Mouse (Mus musculus) lung, embryonic 15.5 days (tissue): ENCODE measurements at regions not wholly inside any gene's neighbourhood (a gene's known extent, or its start where the extent isn't known, plus 50 kb on each side); places are given as distances from the start of the nearest gene placed in this dataset.
A peak's percentile ranks its signal among the peaks of the same experiment; 100 is the strongest.

Source experiments
- ATAC-seq: fragments of 200-750 bp; cut with Nextera tagmentation; 2 replicates; pipeline ENCODE4 v1.8.0; 2017; ENCODE audit warnings: moderate number of reproducible peaks, borderline replicate concordance; ENCODE audit not compliant: low FRiP score, low TSS enrichment; ENCODE audit errors: extremely low read depth
- H3K27ac ChIP-seq: fragments of 300-500 bp; sonication (generic); 2 replicates; pipeline ENCODE4 v1.5.1; 2015; ENCODE audit warnings: moderate library complexity, mild to moderate bottlenecking, inconsistent platforms
- H3K27me3 ChIP-seq: fragments of 300-500 bp; sonication (generic); 2 replicates; pipeline ENCODE4 v1.6.1; 2015; ENCODE audit warnings: inconsistent platforms
- H3K36me3 ChIP-seq: fragments of 300-500 bp; sonication (generic); 2 replicates; pipeline ENCODE4 v1.6.1; 2015; ENCODE audit warnings: inconsistent platforms
- H3K4me1 ChIP-seq: fragments of 300-500 bp; sonication (generic); 2 replicates; pipeline ENCODE4 v1.6.1; 2015; ENCODE audit warnings: inconsistent platforms
- H3K4me2 ChIP-seq: fragments of 300-500 bp; sonication (generic); 2 replicates; pipeline ENCODE4 v1.6.1; 2015; ENCODE audit warnings: inconsistent platforms, mild to moderate bottlenecking, moderate library complexity
- H3K4me3 ChIP-seq: fragments of 300-500 bp; sonication (generic); 2 replicates; pipeline ENCODE4 v1.5.1; 2015; ENCODE audit warnings: mild to moderate bottlenecking, inconsistent platforms
- H3K9ac ChIP-seq: fragments of 300-500 bp; sonication (generic); 2 replicates; pipeline ENCODE4 v1.6.1; 2015; ENCODE audit warnings: inconsistent platforms
- H3K9me3 ChIP-seq: fragments of 300-500 bp; sonication (generic); 2 replicates; pipeline ENCODE4 v1.6.1; 2016; ENCODE audit warnings: inconsistent platforms
- WGBS: fragments of 180-500 bp; shearing (Covaris S2); methylation state at CpG from one replicate; pipeline ENCODE4 v1.1.7; 2015; 5-methylcytosine and 5-hydroxymethylcytosine counted together

GRCm38 (mm10) chr11:22620912-22621705, 109.2 kb downstream of the Tmem17 start:
- peak; percentile 28 for ATAC-seq
- WGBS: 61% methylated on average over 8 of the region's 8 CpGs
- H3K27ac ChIP-seq: peak overlapping the region; percentile 96
- H3K27me3 ChIP-seq: no peaks in the 10 kb centered on the region
- no peaks in the 10 kb centered on the region for H3K9me3 ChIP-seq
- no peaks in the 10 kb centered on the region for H3K36me3 ChIP-seq
- H3K4me3 ChIP-seq: no peak overlapping the region
- no peak overlapping the region for H3K9ac ChIP-seq
- H3K4me1 ChIP-seq: peaks cover 24% of the 10 kb centered on the region
- no peak overlapping the region for H3K4me2 ChIP-seq

- Histone ChIP-seq H3K27ac (peak overlapping the region; percentile 96), H3K9ac (no peak overlapping the region), H3K4me2 (no peak overlapping the region), H3K36me3 (no peaks in the 10 kb centered on the region), H3K9me3 (no peaks in the 10 kb centered on the region), H3K4me1 (peaks cover 21% of the 10 kb centered on the region), H3K27me3 (no peaks in the 10 kb centered on the region), H3K4me3 (no peak overlapping the region)
- 41% methylated on average over 6 of the region's 6 CpGs for WGBS
- peak; percentile 66 for ATAC-seq
Measured at GRCm38 (mm10) chr11:22621868-22622267, 110.0 kb downstream of the Tmem17 start.

GRCm38 (mm10) chr11:22622496-22622997, 110.7 kb downstream of the Tmem17 start:
- 42% methylated on average over 8 of the region's 8 CpGs for WGBS
- peaks cover 15% of the 10 kb centered on the region; the same call in 1 of the 2 replicates for H3K4me1 ChIP-seq
- H3K9ac ChIP-seq: no peak overlapping the region
- H3K9me3 ChIP-seq: no peaks in the 10 kb centered on the region
- H3K4me2 ChIP-seq: no peak overlapping the region
- H3K36me3 ChIP-seq: no peaks in the 10 kb centered on the region
- ATAC-seq: no peak
- H3K4me3 ChIP-seq: no peak overlapping the region
- H3K27me3 ChIP-seq: no peaks in the 10 kb centered on the region
- peak overlapping the region; percentile 96 for H3K27ac ChIP-seq

- no peak overlapping the region for H3K4me2 ChIP-seq
- no peak overlapping the region for H3K4me3 ChIP-seq
- H3K9me3 ChIP-seq: no peaks in the 10 kb centered on the region
- H3K9ac ChIP-seq: no peak overlapping the region
- 91% methylated on average over 1 of the region's 1 CpGs for WGBS
- no peak for ATAC-seq
- H3K27me3 ChIP-seq: no peaks in the 10 kb centered on the region
- no peaks in the 10 kb centered on the region for H3K36me3 ChIP-seq
- peaks cover 40% of the 10 kb centered on the region for H3K4me1 ChIP-seq
- H3K27ac ChIP-seq: no peak overlapping the region
Measured at GRCm38 (mm10) chr11:22626407-22626806, 114.5 kb downstream of the Tmem17 start.

- WGBS: 63% methylated on average over 5 of the region's 5 CpGs
- no peak overlapping the region for H3K9ac ChIP-seq
Measured at GRCm38 (mm10) chr11:22628497-22628896, 116.6 kb downstream of the Tmem17 start.

GRCm38 (mm10) chr11:22628979-22629378, 117.1 kb downstream of the Tmem17 start:
- Histone ChIP-seq H3K4me1 (peaks cover 40% of the 10 kb centered on the region), H3K27ac (peak overlapping the region; percentile 93), H3K4me2 (peak overlapping the region; percentile 54), H3K27me3 (no peaks in the 10 kb centered on the region), H3K36me3 (no peaks in the 10 kb centered on the region), H3K4me3 (no peak overlapping the region), H3K9ac (no peak overlapping the region), H3K9me3 (no peaks in the 10 kb centered on the region)
- 0 out of 2 replicates have a peak, but pooled peaks have one; percentile 11 for ATAC-seq
- 46% methylated on average over 5 of the region's 5 CpGs for WGBS

More at GRCm38 (mm10) chr11:22628497-22628896, 116.6 kb downstream of the Tmem17 start:
- Histone ChIP-seq H3K9me3 (no peaks in the 10 kb centered on the region), H3K4me3 (no peak overlapping the region), H3K27ac (peak overlapping the region; percentile 93), H3K36me3 (no peaks in the 10 kb centered on the region), H3K27me3 (no peaks in the 10 kb centered on the region), H3K4me2 (no peak overlapping the region), H3K4me1 (peaks cover 40% of the 10 kb centered on the region)
- no peak for ATAC-seq

- 1% methylated on average over 13 of the region's 13 CpGs for WGBS
- Histone ChIP-seq H3K4me2 (peak overlapping the region; percentile 54), H3K9ac (peak overlapping the region; percentile 36), H3K9me3 (no peaks in the 10 kb centered on the region), H3K4me3 (peak overlapping the region; percentile 26), H3K27me3 (no peaks in the 10 kb centered on the region), H3K4me1 (peaks cover 40% of the 10 kb centered on the region), H3K36me3 (no peaks in the 10 kb centered on the region), H3K27ac (peak overlapping the region; percentile 93)
- ATAC-seq: peak; percentile 66
Measured at GRCm38 (mm10) chr11:22629581-22629980, 117.7 kb downstream of the Tmem17 start.

- Histone ChIP-seq H3K9me3 (no peaks in the 10 kb centered on the region), H3K4me2 (peak overlapping the region; percentile 54), H3K27ac (peak overlapping the region; percentile 93), H3K9ac (peak overlapping the region; percentile 36), H3K4me3 (peak overlapping the region; percentile 26; the same call in 1 of the 2 replicates), H3K36me3 (no peaks in the 10 kb centered on the region), H3K4me1 (peaks cover 40% of the 10 kb centered on the region), H3K27me3 (no peaks in the 10 kb centered on the region)
- ATAC-seq: peak; percentile 58
- WGBS: 17% methylated on average over 4 of the region's 4 CpGs
Measured at GRCm38 (mm10) chr11:22629991-22630390, 118.1 kb downstream of the Tmem17 start.

- 79% methylated on average over 5 of the region's 5 CpGs for WGBS
- Histone ChIP-seq H3K4me3 (no peak overlapping the region), H3K36me3 (no peaks in the 10 kb centered on the region), H3K9me3 (no peaks in the 10 kb centered on the region), H3K4me1 (peaks cover 43% of the 10 kb centered on the region), H3K27me3 (no peaks in the 10 kb centered on the region), H3K4me2 (no peak overlapping the region), H3K9ac (no peak overlapping the region), H3K27ac (peak overlapping the region; percentile 53; the same call in 1 of the 2 replicates)
- ATAC-seq: no peak
Measured at GRCm38 (mm10) chr11:22630982-22631381, 119.1 kb downstream of the Tmem17 start.

- Histone ChIP-seq H3K27me3 (no peaks in the 10 kb centered on the region), H3K36me3 (no peaks in the 10 kb centered on the region), H3K4me2 (peak overlapping the region; percentile 33), H3K9ac (no peak overlapping the region), H3K9me3 (no peaks in the 10 kb centered on the region), H3K4me3 (no peak overlapping the region), H3K4me1 (peaks cover 50% of the 10 kb centered on the region), H3K27ac (no peak overlapping the region)
- 22% methylated on average over 6 of the region's 6 CpGs for WGBS
- no peak for ATAC-seq
Measured at GRCm38 (mm10) chr11:22631606-22632313, 119.9 kb downstream of the Tmem17 start.

GRCm38 (mm10) chr11:22632314-22632700, 120.4 kb downstream of the Tmem17 start:
- Histone ChIP-seq H3K9ac (no peak overlapping the region), H3K36me3 (no peaks in the 10 kb centered on the region), H3K9me3 (no peaks in the 10 kb centered on the region), H3K4me1 (peaks cover 55% of the 10 kb centered on the region), H3K27ac (no peak overlapping the region), H3K4me2 (no peak overlapping the region), H3K4me3 (no peak overlapping the region), H3K27me3 (no peaks in the 10 kb centered on the region)
- ATAC-seq: no peak

GRCm38 (mm10) chr11:22632988-22633387, 121.1 kb downstream of the Tmem17 start:
- Histone ChIP-seq H3K9me3 (no peaks in the 10 kb centered on the region), H3K4me2 (no peak overlapping the region), H3K36me3 (no peaks in the 10 kb centered on the region), H3K4me3 (no peak overlapping the region), H3K4me1 (peaks cover 58% of the 10 kb centered on the region), H3K9ac (no peak overlapping the region), H3K27me3 (no peaks in the 10 kb centered on the region), H3K27ac (no peak overlapping the region)
- WGBS: 67% methylated on average over 5 of the region's 5 CpGs
- ATAC-seq: no peak
